Mouse (Mus musculus) megakaryocyte, adult 5-6 weeks (primary cell): Measurements from ENCODE around the gene Mtus2. TPM values are rescaled to one million over a fixed set of nuclear protein-coding genes. Genes with fewer than 3 reads are reported as not detected.

Experiments used
- ATAC-seq: 2 replicates; pipeline ENCODE4 v1.8.0; 2016; ENCODE audit warnings: mild to moderate bottlenecking, inconsistent platforms; ENCODE audit not compliant: poor library complexity, severe bottlenecking
- total RNA-seq, 2 experiments: library from RNA; stranded (forward) in 1 of 2; stranded (reverse) in 1 of 2; fragments of 153-499, 151-499 nt in 1 of 2; fragments of 221-1000, 200-1000 nt in 1 of 2; gene quantifications; 2 replicates each; pipeline versions ENCODE4 v1.2.3 to v1.2.4; 2015 to 2017

The Mtus2 gene
- total RNA-seq, 2 experiments from 2014 or later = 0.78 to 1.1 TPM

DNA sequence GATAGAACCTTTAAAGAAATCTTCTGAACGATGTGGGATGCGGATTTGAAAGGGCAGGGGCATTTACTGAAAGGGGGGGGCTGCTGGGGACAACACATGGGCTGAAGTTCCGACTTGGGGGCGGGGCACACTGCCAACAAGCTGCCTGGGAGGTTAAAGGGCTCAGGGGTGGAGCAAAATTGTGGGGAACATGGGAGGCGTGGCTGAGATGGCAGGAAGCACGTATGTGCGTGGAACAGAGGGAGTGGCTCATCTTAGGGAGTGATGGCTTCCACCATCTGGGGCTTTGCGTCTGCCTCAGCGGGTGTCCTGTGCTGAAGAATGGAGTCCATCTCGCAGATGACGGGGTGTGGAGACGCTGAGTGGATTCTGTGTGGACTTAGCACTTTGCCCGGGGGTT lies 70.9 kb downstream of the Mtus2 start:
- ATAC-seq = no peak

DNA sequence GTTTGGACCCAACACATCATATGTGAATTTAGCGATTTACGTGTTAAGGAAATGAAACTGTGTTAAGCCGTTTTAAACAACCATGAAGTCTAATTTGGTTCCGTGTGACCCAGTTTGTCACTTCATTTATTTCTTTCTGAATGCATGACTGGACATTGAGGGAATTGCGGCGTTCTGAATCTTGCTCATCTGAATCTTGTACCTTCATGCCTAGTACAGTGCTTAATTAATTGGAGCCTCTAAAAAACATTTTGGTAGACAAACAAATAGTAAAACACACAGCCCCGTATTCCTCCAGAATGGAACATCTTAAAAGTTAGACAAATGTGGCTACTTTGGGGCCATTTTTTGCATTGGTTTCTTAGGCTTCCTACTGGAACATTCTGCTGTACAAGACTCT lies 84.5 kb downstream of the Mtus2 start:
- ATAC-seq = no peak

DNA sequence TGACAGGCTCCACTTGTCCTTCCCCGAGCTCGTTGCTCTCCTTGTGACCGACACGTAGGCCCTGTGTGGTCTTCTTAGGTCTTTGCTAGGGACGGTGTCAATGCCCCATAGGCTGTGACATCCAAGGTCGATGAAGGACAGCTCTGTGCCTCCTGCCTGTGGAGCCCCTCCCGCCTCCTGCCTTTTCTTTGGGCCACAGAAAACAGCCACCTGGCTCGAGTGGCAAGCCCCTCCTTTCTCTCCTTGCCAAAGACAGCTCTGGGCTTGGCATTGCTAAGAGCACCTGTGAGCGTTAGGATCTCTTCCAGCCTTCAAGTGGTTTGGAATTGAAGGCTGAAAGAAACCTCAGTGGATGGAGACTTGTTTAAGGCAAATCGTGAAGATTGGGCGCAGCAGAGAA lies 91.1 kb downstream of the Mtus2 start:
- ATAC-seq = no peak

GRCm38 (mm10) chr5:148049304-148049703 lies 92.2 kb downstream of the Mtus2 start:
- ATAC-seq = no peak

GRCm38 (mm10) chr5:148052846-148053608 lies 95.9 kb downstream of the Mtus2 start:
- ATAC-seq = no peak

DNA sequence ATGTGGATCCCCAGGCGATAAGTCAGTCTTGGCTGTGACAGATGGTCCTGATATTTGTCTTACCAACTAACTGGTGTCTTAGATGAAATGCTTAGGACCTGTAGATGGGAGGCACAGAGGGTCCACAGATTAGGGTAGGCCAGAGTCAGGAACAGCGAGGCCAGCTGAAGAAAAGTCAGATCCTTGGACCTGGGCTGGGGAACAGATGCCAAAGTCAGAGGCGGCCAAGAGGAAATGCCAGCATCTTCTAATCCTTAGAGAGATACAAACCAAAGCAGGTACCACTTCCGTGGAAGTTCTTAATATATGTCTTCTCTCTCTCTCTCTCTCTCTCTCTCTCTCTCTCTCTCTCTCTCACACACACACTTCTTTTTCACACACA lies 96.5 kb downstream of the Mtus2 start:
- ATAC-seq = no peak

- ATAC-seq = no peak
Measured at GRCm38 (mm10) chr5:148056831-148057230, 99.7 kb downstream of the Mtus2 start.

DNA sequence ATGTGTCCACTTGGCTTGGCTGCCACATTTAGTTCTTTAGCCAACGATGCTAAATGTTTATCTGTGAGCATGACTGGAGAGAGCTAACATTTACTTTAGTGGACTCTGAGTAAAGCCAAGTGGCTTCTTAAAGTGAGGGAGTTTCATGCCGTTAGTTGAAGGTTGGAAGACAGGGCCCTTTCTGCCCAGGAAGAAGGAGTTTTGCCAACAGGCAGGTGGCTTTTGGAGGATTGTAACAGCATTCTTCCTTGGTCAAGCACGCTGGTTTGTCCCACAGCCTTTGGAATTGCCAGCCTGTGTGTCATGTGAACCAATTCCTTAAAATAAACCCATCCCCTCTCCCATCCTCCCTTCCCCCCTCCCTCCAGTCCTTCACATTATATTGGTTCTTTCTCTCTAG lies 100.3 kb downstream of the Mtus2 start:
- no peak for ATAC-seq

DNA sequence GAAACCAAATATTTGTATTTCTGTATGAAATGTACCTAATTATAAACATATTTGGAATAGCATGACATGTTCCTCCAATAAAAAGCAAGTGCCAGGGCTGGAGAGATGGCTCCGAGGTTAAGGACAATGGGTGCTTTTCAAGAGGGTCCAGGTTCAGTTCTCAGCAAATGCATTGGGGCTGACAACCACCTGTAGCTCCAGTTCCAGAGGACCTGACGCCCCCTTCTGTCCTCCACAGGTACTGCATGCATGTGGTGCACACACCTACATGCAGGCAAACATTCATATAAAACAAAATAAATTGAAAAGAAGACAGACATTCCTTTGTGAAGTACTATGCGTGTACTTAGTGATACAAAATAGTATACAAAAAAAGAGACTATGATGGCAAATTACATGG lies 102.2 kb downstream of the Mtus2 start:
- no peak for ATAC-seq

GRCm38 (mm10) chr5:148061869-148062268 lies 104.7 kb downstream of the Mtus2 start:
- ATAC-seq = no peak

GRCm38 (mm10) chr5:148063745-148064144 lies 106.6 kb downstream of the Mtus2 start:
- no peak for ATAC-seq

- ATAC-seq = no peak
Measured at GRCm38 (mm10) chr5:148065251-148065650, 108.1 kb downstream of the Mtus2 start.

GRCm38 (mm10) chr5:148069909-148070308 lies 112.8 kb downstream of the Mtus2 start:
- no peak for ATAC-seq

DNA sequence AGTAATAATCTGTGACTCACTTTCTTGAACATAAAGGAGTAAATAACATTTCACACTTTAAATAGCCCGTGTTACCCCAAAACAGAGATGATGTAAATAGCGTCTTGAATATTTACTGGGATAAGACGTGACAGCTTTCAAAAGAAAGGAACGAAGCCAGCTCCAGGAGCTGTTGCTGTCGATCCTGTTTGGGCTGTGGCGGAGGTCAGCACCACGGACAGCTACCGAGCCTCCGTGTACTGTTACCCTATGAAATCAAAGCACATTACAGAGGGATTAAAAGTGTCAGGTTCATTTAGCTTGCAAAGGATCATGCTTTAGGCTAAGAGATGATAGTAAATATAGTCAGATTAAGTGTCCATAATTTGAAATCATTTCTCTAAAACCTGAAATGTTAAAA lies 114.7 kb downstream of the Mtus2 start:
- ATAC-seq = no peak

DNA sequence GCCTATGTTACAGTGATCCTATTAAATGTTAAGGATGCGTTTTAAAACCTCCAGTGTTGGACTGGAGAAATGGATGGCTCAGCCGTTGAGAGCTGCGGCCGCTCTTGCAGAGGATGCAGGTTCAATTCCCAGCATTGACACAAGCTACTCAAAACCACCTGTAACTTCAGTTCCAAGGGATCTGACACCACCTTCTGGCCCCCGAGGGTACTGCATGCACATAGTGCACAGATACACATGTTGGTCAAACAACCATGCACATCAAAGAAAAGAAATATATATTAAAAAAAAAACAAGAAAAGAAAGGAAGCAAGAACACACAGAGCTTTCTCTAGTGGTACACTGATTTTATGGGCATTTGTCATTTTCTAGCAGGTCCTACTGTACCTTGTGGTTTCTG lies 116.3 kb downstream of the Mtus2 start:
- ATAC-seq = no peak

DNA sequence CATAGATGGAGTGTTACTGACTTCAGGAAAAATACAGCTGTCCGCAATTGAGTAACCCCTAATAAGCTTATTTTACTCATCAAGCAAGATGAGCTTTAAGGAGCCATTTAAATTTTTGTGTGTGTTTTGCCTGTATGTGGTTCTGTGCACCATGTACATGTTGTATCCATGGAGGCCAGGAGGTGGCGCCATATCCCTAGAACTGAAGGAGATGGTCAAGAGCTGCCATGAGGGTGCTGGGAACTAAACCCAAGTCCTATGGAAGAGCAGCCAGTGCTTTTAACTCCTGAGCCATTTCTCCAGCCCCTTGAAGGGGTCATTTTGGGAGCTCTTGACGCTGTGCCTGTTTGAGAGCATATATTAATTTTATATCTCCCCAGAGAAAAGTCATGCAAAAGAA lies 122.6 kb downstream of the Mtus2 start:
- no peak for ATAC-seq

GRCm38 (mm10) chr5:148083541-148083940 lies 126.4 kb downstream of the Mtus2 start:
- no peak for ATAC-seq

GRCm38 (mm10) chr5:148084766-148085165 lies 127.6 kb downstream of the Mtus2 start:
- no peak for ATAC-seq

DNA sequence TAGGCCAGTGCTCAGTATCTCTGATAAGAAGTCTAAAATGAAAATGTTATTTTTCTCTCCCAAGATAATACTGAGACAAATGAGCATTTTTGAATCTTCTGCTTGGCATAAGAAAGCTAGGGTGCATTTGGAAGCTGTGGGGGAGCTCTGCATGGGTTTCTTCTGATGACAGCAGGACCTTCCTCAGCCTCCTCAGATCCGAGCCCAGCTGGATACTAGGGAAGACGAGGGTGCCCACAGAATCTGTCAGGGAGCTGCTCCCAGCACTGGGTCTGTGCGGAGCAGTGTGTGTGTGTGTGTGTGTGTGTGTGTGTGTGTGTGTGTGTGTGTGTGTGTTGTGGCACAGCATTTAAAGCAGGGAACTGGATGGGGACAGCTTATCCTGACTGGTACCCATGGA lies 130.7 kb downstream of the Mtus2 start:
- ATAC-seq = no peak

DNA sequence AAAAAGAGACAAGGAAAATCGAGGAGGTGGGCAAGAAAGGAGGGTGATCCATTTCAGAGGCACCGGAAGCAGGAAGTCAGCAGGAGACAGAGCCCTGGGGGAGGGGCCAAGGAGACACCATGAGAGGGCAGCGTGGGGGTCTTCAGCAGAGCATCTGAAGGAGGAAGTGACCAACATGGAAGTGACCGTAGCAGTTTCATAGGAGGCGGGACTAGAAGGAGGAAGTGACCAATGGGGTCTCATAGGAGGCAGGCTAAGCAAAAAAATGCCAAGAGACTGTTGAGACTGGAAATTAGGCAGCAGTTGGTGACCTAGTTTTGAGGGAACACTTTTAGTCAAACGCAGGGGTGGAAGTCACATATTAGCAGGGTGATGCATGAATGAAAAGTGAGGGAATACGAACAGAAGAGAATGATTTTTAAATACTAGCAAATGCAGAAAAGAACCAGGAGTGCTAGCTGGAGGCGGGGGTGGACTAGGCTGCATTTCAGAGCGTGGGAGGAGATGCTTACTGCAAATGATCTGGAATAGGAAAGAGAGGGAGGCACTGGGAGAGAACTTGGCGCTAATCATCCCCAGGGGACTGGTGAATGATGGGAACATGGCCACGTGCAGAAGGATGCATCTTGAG lies 133.2 kb downstream of the Mtus2 start:
- no peak for ATAC-seq

DNA sequence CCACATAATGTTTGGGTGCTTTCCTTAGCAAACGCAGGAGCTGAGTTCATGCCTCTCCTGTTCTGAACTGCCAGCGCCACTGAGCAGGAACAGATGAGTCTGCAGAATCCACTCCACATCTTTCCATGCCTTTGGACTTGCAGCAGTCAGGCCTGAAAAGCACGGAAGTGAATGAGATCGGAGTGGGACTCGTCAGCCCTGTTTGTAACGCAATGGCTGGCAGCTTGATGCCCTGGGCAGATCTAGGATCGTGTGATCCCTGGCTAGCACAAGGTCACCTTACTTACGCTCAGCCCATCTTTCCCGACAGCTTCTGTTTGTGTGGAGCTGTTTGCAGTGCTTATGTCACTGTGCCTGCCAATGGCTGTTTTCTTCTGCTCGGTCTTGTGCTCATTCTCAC lies 137.5 kb downstream of the Mtus2 start:
- no peak for ATAC-seq

GRCm38 (mm10) chr5:148099356-148099755 lies 142.2 kb downstream of the Mtus2 start:
- ATAC-seq = no peak

- no peak for ATAC-seq
Measured at GRCm38 (mm10) chr5:148107324-148107723, 150.2 kb downstream of the Mtus2 start.
